Mouse (Mus musculus) neutrophil, adult 59 days (primary cell): ENCODE measurements around the gene Dpp3. TPM values are rescaled to one million over a fixed set of nuclear protein-coding genes. Genes with fewer than 3 reads are reported as not detected.

Experiments
- total RNA-seq, 2 experiments: library from RNA; stranded (reverse); gene quantifications; 1 replicate in 1 of 2; 2 replicates in 1 of 2; pipeline ENCODE4 v1.2.4; 2023

The Dpp3 gene
- 10 to 100 TPM; 49.1 to 52.7 TPM for total RNA-seq

GRCm38 (mm10) chr19:4927904-4928531 is at the start of gene Dpp3:
TSS of gene Dpp3 (minus strand) at chr19:4928287.

DNA sequence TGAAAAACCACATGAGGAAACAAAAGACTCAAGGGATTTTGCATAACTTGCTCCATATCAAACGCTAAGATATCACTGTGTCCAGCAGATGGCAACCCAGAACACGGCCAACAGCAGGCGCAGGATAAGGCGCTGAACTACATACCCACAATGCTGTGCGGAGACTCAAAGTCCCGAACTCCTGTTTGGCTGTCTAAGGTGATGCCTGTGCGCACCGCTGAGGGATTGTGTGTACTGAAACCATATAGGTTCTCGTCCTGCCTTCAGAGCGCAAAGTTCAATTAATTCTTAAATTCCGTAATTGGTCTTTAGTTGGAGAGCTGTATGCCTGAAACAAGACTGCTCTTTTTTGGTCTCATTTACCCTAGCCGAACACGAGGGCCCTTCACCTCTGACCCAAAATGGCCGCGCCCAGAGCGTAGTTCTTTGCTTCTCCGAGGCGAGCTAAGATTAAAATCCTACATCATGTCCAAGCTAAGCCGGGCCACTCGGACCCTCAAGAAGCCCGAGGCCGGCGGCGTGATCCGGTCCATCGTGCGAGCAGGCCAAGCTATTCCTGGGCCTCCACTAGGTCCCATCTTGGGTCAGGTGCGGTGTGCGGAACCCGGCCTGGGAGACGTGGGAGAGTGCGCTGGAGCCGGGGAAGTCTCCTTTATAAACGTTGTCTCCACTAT is 34.0 kb upstream of the Dpp3 start, which contains the start of gene Mrpl11:
TSS of gene Mrpl11 (plus strand) at position 220 of the 674 bp plus-strand sequence.

GRCm38 (mm10) chr19:4942551-4943252 is 14.6 kb upstream of the Dpp3 start, which contains the start of gene Peli3:
TSS of gene Peli3 (minus strand) at chr19:4943127.

GRCm38 (mm10) chr19:4905979-4906794 is 21.9 kb downstream of the Dpp3 start, which contains the start of gene Bbs1:
TSS of gene Bbs1 (minus strand) at chr19:4906628.

DNA sequence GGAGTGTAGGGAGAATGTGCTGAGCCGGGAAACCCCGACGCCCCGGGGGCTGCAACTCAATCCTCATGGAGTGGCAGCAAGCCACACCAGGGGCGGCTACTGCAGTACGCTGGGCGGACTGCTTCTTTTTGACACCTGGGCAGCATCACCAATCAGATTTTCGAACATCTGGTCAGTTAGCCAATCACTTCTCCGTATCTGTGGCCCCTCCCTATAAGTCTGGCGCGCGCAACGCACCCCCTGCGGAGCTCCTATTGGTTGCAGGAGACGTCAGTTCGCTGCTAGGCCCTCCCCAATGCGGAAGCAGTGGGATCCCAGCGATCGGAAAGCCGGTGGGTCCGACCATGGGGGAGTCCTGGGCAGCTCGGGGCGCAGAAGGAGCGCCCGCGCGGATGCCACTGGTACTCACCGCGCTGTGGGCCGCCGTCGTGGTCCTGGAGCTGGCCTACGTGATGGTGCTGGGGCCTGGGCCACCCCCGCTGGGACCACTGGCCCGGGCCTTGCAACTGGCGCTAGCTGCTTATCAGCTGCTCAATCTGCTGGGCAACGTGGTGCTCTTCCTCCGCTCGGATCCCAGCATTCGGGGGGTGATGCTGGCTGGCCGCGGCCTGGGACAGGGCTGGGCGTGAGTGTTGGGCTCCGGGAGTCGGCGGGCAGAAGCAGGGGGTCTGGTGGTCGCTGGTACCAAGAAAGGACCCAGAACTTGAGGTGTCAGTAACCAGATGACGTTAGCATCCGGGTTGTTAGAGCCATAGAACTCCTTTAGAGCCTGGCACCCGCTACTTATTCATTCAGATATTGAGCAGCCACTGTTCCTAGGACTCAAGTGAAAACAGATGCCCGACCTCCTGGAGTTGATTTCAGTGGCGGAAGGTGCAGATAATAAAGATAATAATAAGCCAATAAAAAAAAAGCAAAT is 49.4 kb downstream of the Dpp3 start, which contains the start of gene Zdhhc24:
TSS of gene Zdhhc24 (plus strand) at position 264 of the 919 bp plus-strand sequence.

DNA sequence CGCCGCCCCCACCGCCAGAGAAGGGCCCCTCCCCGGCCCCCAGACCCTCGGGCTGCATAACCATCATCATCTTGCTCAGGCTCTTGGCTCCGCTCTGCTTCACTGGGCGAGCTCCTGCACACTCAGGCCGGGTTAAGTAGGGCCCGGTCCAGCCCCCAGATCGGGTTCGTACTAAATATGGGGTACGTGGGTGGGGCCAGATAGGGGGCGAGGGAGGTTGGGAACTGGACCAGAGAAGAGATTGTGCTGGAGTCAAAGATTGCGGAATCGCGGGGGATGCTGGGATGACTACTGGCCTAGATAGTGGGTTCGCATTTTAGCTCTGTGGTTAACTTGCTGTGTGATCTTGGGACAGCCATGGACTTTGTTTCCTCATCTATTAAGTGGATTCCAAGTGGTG is 50.3 kb downstream of the Dpp3 start, which contains the start of gene Actn3:
TSS of gene Actn3 (minus strand) at position 125 of the 400 bp plus-strand sequence.

Other genes with a start within 250 kb of the Dpp3 start
- not detected for gene Gm960, start 229.6 kb downstream of the Dpp3 start, total RNA-seq
- gene Sptbn2, start 217.1 kb downstream of the Dpp3 start, total RNA-seq, result not detected
- gene Rbm4b, start 171.8 kb downstream of the Dpp3 start, total RNA-seq, result 1 to 10 TPM; 6.2 to 8.2 TPM
- gene Rbm4, start 134.4 kb downstream of the Dpp3 start, total RNA-seq, result 10 to 100 TPM; 36.7 to 43.1 TPM
- gene Gm21992, start 116.7 kb downstream of the Dpp3 start, total RNA-seq, result 10 to 100 TPM; 12.2 to 18.1 TPM
- gene Rbm14, start 116.7 kb downstream of the Dpp3 start, total RNA-seq, result 10 to 100 TPM; 47.6 to 49.2 TPM
- gene Ccs, start 89.0 kb downstream of the Dpp3 start, total RNA-seq, result 10 to 100 TPM; 12.8 to 19.1 TPM
- gene Ccdc87, start 88.9 kb downstream of the Dpp3 start, total RNA-seq, result not detected
- gene Ctsf, start 73.2 kb downstream of the Dpp3 start, total RNA-seq, result 1 to 10 TPM; 2.0 to 4.6 TPM
- gene Actn3, start 50.4 kb downstream of the Dpp3 start, total RNA-seq, result under 1 TPM; 0.16 to 0.29 TPM
- gene Zdhhc24, start 49.6 kb downstream of the Dpp3 start, total RNA-seq, result 1 to 10 TPM; 6.1 to 6.4 TPM
- under 1 TPM; 0.29 to 0.51 TPM for gene Bbs1, start 21.7 kb downstream of the Dpp3 start, total RNA-seq
- not detected for gene Peli3, start 14.8 kb upstream of the Dpp3 start, total RNA-seq
- gene Mrpl11, start 33.9 kb upstream of the Dpp3 start, total RNA-seq, result 10 to 100 TPM; 10.0 to 13.0 TPM
- not detected for gene Npas4, start 62.0 kb upstream of the Dpp3 start, total RNA-seq
- 1 to 10 TPM in 1 of 2 experiments, under 1 TPM in 1; 0.62 to 1.6 TPM for gene Slc29a2, start 95.6 kb upstream of the Dpp3 start, total RNA-seq
- gene B4gat1, start 110.5 kb upstream of the Dpp3 start, total RNA-seq, result 1 to 10 TPM; 4.2 to 5.6 TPM
- gene AC124502.3, start 110.6 kb upstream of the Dpp3 start, total RNA-seq, result not detected
- gene Brms1, start 113.1 kb upstream of the Dpp3 start, total RNA-seq, result 10 to 100 TPM; 37.0 to 38.6 TPM
- 1 to 10 TPM in 1 of 2 experiments, under 1 TPM in 1; 1.00 to 1.7 TPM for gene Rin1, start 122.2 kb upstream of the Dpp3 start, total RNA-seq
- not detected for gene Cd248, start 139.8 kb upstream of the Dpp3 start, total RNA-seq
- gene Tmem151a, start 157.2 kb upstream of the Dpp3 start, total RNA-seq, result not detected
- 10 to 100 TPM; 13.7 to 18.4 TPM for gene Yif1a, start 160.3 kb upstream of the Dpp3 start, total RNA-seq
- gene Cnih2, start 170.2 kb upstream of the Dpp3 start, total RNA-seq, result under 1 TPM; 0.27 to 0.93 TPM
- 100 to 1,000 TPM; 135 to 146 TPM for gene Rab1b, start 178.8 kb upstream of the Dpp3 start, total RNA-seq
- 10 to 100 TPM; 10.1 to 12.8 TPM for gene Klc2, start 190.3 kb upstream of the Dpp3 start, total RNA-seq